Mouse (Mus musculus) cerebellum, adult 2 months (tissue): Measurements from ENCODE around the gene Git2. TPM values are rescaled to one million over a fixed set of nuclear protein-coding genes. Genes with fewer than 3 reads are reported as not detected.

Experiments
- DNase-seq, 2 experiments: peaks; one replicate each; pipeline ENCODE4 v3.0.0; 2021
- H3K27ac ChIP-seq: fragments of 200-500 bp; 2 replicates; pipeline ENCODE4 v1.5.1; 2012; ENCODE audit warnings: low read length, control low read depth, inconsistent platforms; ENCODE audit not compliant: insufficient read depth
- H3K27me3 ChIP-seq: fragments of 200-500 bp; 2 replicates; pipeline ENCODE4 v1.6.1; 2012; ENCODE audit warnings: inconsistent platforms, mild to moderate bottlenecking, low read length, moderate library complexity; ENCODE audit not compliant: control insufficient read depth, insufficient read depth
- H3K4me1 ChIP-seq: fragments of 200-500 bp; 2 replicates; pipeline ENCODE4 v1.6.1; 2011; ENCODE audit warnings: low read length; ENCODE audit not compliant: control insufficient read depth, insufficient read depth
- H3K4me3 ChIP-seq: fragments of 200-500 bp; replicated peaks from 2 replicates; pipeline ENCODE3; 2011; ENCODE audit warnings: mild to moderate bottlenecking, low read depth, low read length, control low read depth; ENCODE audit not compliant: insufficient read depth
- CTCF ChIP-seq: fragments of 200-500 bp; IDR thresholded peaks from 2 replicates; pipeline ENCODE4 v1.5.1; 2011; ENCODE audit warnings: low read depth, mild to moderate bottlenecking, control low read depth, low read length, moderate library complexity, borderline replicate concordance; ENCODE audit not compliant: insufficient read depth
- POLR2A ChIP-seq: fragments of 200-500 bp; IDR thresholded peaks from 2 replicates; pipeline ENCODE4 v1.6.1; 2011; ENCODE audit warnings: low read length, control low read depth, borderline replicate concordance; ENCODE audit not compliant: insufficient read depth
- WGBS: fragments of 180-500 bp; shearing (Covaris S2); methylation state at CpG from one replicate; pipeline ENCODE4 v1.1.7; 2018; 5-methylcytosine and 5-hydroxymethylcytosine counted together
- polyA plus RNA-seq: library from polyadenylated mRNA; depleted of rRNA; stranded (reverse); fragments of >200 nt; gene quantifications from 2 replicates; pipeline ENCODE4 v1.2.3, GENCODE M21; 2012

The Git2 gene
- polyA plus RNA-seq, 1 experiment = 96.5 TPM

- no peak for DNase-seq
- H3K27me3 ChIP-seq = no peaks in the 10 kb centered on the region
- no peak for TF ChIP-seq POLR2A
- no peak for TF ChIP-seq CTCF
- 30% methylated on average over 8 of the region's 8 CpGs for WGBS
- H3K27ac ChIP-seq = peak overlapping the region; percentile 55
- peak overlapping the region; percentile 8 for H3K4me3 ChIP-seq
- H3K4me1 ChIP-seq = peaks cover 30% of the 10 kb centered on the region
Measured at GRCm38 (mm10) chr5:114769786-114770185, 5.5 kb downstream of the Git2 start.

- Histone ChIP-seq H3K4me1 (peaks cover 41% of the 10 kb centered on the region), H3K4me3 (no peak overlapping the region), H3K27me3 (no peaks in the 10 kb centered on the region), H3K27ac (peak overlapping the region; percentile 6; the same call in 1 of the 2 replicates)
- no peak for DNase-seq
- no peak for TF ChIP-seq CTCF
- no peak for TF ChIP-seq POLR2A
- 33% methylated on average over 7 of the region's 7 CpGs for WGBS
Measured at GRCm38 (mm10) chr5:114767185-114767584, 8.1 kb downstream of the Git2 start.

GRCm38 (mm10) chr5:114766686-114767085 is 8.6 kb downstream of the Git2 start:
- WGBS = 41% methylated on average over 8 of the region's 8 CpGs
- DNase-seq = peak in 1 of 2 experiments; percentile 62
- Histone ChIP-seq H3K4me1 (peaks cover 44% of the 10 kb centered on the region), H3K27me3 (no peaks in the 10 kb centered on the region), H3K4me3 (no peak overlapping the region), H3K27ac (peak overlapping the region; percentile 30)
- TF ChIP-seq POLR2A = no peak
- TF ChIP-seq CTCF = no peak

- Histone ChIP-seq H3K27ac (peak overlapping the region; percentile 82), H3K27me3 (no peaks in the 10 kb centered on the region), H3K4me3 (no peak overlapping the region), H3K4me1 (peaks cover 40% of the 10 kb centered on the region)
- TF ChIP-seq CTCF = peak; percentile 67
- TF ChIP-seq POLR2A = 0 out of 2 replicates have a peak, but pooled peaks have one; percentile 1
- 10% methylated on average over 18 of the region's 18 CpGs for WGBS
- DNase-seq = peak; percentile 84 to 91
Measured at GRCm38 (mm10) chr5:114764812-114765735, 10.2 kb downstream of the Git2 start.

GRCm38 (mm10) chr5:114761980-114762379 is 13.3 kb downstream of the Git2 start:
- no peak for DNase-seq
- Histone ChIP-seq H3K4me1 (peaks cover 32% of the 10 kb centered on the region), H3K4me3 (no peak overlapping the region), H3K27me3 (no peaks in the 10 kb centered on the region), H3K27ac (peak overlapping the region; percentile 4; the same call in 1 of the 2 replicates)
- WGBS = 71% methylated on average over 8 of the region's 8 CpGs
- no peak for TF ChIP-seq CTCF
- TF ChIP-seq POLR2A = no peak

GRCm38 (mm10) chr5:114759536-114760090 is 15.7 kb downstream of the Git2 start:
- TF ChIP-seq POLR2A (no peak), CTCF (no peak)
- DNase-seq = no peak
- WGBS = 60% methylated on average over 5 of the region's 5 CpGs
- Histone ChIP-seq H3K27me3 (no peaks in the 10 kb centered on the region), H3K4me3 (no peak overlapping the region), H3K27ac (no peak overlapping the region), H3K4me1 (peaks cover 21% of the 10 kb centered on the region)

- peak; percentile 34; the same call in 1 of the 2 replicates for TF ChIP-seq CTCF
- peak; percentile 100 for TF ChIP-seq POLR2A
- WGBS = 6% methylated on average over 12 of the region's 12 CpGs
- peak overlapping the region; percentile 98 for H3K27ac ChIP-seq
- H3K4me3 ChIP-seq = no peak overlapping the region
- peaks cover 53% of the 10 kb centered on the region for H3K4me1 ChIP-seq
- H3K27me3 ChIP-seq = no peaks in the 10 kb centered on the region
- DNase-seq = peak; percentile 94 to 98
Measured at GRCm38 (mm10) chr5:114753384-114753783, 21.9 kb downstream of the Git2 start.

- 69% methylated on average over 10 of the region's 10 CpGs for WGBS
- no peak for TF ChIP-seq POLR2A
- no peak for TF ChIP-seq CTCF
- peak overlapping the region; percentile 64 for H3K27ac ChIP-seq
- H3K27me3 ChIP-seq = no peaks in the 10 kb centered on the region
- H3K4me3 ChIP-seq = no peak overlapping the region
- DNase-seq = no peak
- peaks cover 53% of the 10 kb centered on the region for H3K4me1 ChIP-seq
Measured at GRCm38 (mm10) chr5:114752397-114752796, 22.9 kb downstream of the Git2 start.
